Mouse (Mus musculus) midbrain, embryonic 11.5 days (tissue): ENCODE measurements around the gene Gna11. TPM values are rescaled to one million over a fixed set of nuclear protein-coding genes. Genes with fewer than 3 reads are reported as not detected.

ENCODE experiments used
- ATAC-seq: fragments of 200-750 bp; cut with Nextera tagmentation; 2 replicates; pipeline ENCODE4 v1.8.0; 2017; ENCODE audit warnings: moderate TSS enrichment, moderate library complexity; ENCODE audit not compliant: low FRiP score
- DNase-seq: peaks from one replicate; pipeline ENCODE4 v3.0.0; 2015; ENCODE audit warnings: low spot score; ENCODE audit errors: missing footprints
- H3K27ac ChIP-seq: fragments of 300-500 bp; sonication (generic); 2 replicates; pipeline ENCODE4 v1.5.1; 2014; ENCODE audit warnings: low read depth, low read length
- H3K27me3 ChIP-seq: fragments of 300-500 bp; sonication (generic); 2 replicates; pipeline ENCODE4 v1.6.1; 2014; ENCODE audit warnings: mild to moderate bottlenecking, low read length, moderate library complexity, mixed read lengths; ENCODE audit not compliant: control insufficient read depth, insufficient read depth
- H3K36me3 ChIP-seq: fragments of 300-500 bp; sonication (generic); 2 replicates; pipeline ENCODE4 v1.6.1; 2014; ENCODE audit warnings: mild to moderate bottlenecking, low read length, moderate library complexity, mixed read lengths; ENCODE audit not compliant: control insufficient read depth, insufficient read depth
- H3K4me1 ChIP-seq: fragments of 300-500 bp; sonication (generic); 2 replicates; pipeline ENCODE4 v1.6.1; 2014; ENCODE audit warnings: low read length; ENCODE audit not compliant: control insufficient read depth, insufficient read depth
- H3K4me2 ChIP-seq: fragments of 300-500 bp; sonication (generic); 2 replicates; pipeline ENCODE4 v1.6.1; 2014; ENCODE audit warnings: mild to moderate bottlenecking, moderate library complexity
- H3K4me3 ChIP-seq: fragments of 300-500 bp; sonication (generic); 2 replicates; pipeline ENCODE4 v1.5.1; 2014; ENCODE audit warnings: low read depth, low read length
- H3K9ac ChIP-seq: fragments of 300-500 bp; sonication (generic); 2 replicates; pipeline ENCODE4 v1.6.1; 2014; ENCODE audit warnings: low read length
- H3K9me3 ChIP-seq: fragments of 300-500 bp; sonication (generic); 2 replicates; pipeline ENCODE4 v1.6.1; 2016; ENCODE audit warnings: low read length; ENCODE audit not compliant: control insufficient read depth
- WGBS: fragments of 180-500 bp; shearing (Covaris S2); extraction: QIAGEN DNeasy Blood & Tissue Kit; methylation state at CpG from one replicate; pipeline ENCODE4 v1.1.7; 2014; 5-methylcytosine and 5-hydroxymethylcytosine counted together
- polyA plus RNA-seq: library from polyadenylated mRNA; unstranded; fragments of >200 nt; fragmentation: Nextera tagmentation; extraction: Ambion mirVana; gene quantifications from 2 replicates; pipeline ENCODE4 v1.2.1, GENCODE M21; 2014

Gene Gna11
- polyA plus RNA-seq, 1 experiment from 2014 or later, result 59.3 TPM

DNA sequence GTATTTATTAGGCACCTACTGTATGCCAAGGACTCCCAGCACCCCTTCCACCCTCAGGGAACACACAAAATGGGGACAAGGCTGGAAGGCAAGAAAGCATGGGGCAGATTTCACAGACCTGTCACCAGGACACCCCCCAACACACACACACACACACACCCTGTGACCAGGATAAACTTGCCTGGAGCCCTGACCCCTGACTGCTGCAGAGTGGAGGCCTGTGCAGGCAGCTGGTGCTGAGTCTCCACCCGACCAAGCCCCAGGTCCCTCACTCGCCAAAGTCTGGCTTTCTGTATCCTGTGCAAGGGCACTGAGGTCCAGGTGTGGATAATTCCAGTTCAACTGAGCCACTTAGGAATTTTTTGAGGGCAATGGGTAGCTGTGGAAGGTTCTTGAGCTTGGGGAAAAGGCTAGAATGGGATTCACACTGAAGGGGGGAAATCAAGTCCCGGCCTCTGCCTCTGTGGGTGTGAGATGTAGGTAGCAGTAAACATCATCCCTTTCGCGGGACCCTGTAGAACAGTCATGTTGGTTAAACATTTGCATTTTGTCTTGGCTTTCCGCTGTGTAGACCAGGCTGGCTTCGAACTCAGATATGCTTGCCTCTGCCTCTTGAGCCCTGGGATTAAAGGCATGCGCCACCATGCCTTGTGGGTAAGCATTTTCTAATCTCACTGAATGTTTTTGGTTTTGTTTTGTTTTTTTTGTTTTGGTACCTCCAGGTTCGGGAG is 24.7 kb upstream of the Gna11 start:
- peaks cover 54% of the 10 kb centered on the region for H3K27me3 ChIP-seq
- H3K4me2 ChIP-seq, result peak overlapping the region; percentile 55; the same call in 1 of the 2 replicates
- WGBS, result 39% methylated on average over 9 of the region's 9 CpGs
- H3K27ac ChIP-seq, result peak overlapping the region; percentile 67; the same call in 1 of the 2 replicates
- no peak overlapping the region for H3K4me3 ChIP-seq
- peak; percentile 88 for DNase-seq
- no peak overlapping the region for H3K9ac ChIP-seq
- ATAC-seq, result no peak
- peaks cover 50% of the 10 kb centered on the region for H3K4me1 ChIP-seq
- no peaks in the 10 kb centered on the region for H3K9me3 ChIP-seq
- H3K36me3 ChIP-seq, result peaks cover 6% of the 10 kb centered on the region

DNA sequence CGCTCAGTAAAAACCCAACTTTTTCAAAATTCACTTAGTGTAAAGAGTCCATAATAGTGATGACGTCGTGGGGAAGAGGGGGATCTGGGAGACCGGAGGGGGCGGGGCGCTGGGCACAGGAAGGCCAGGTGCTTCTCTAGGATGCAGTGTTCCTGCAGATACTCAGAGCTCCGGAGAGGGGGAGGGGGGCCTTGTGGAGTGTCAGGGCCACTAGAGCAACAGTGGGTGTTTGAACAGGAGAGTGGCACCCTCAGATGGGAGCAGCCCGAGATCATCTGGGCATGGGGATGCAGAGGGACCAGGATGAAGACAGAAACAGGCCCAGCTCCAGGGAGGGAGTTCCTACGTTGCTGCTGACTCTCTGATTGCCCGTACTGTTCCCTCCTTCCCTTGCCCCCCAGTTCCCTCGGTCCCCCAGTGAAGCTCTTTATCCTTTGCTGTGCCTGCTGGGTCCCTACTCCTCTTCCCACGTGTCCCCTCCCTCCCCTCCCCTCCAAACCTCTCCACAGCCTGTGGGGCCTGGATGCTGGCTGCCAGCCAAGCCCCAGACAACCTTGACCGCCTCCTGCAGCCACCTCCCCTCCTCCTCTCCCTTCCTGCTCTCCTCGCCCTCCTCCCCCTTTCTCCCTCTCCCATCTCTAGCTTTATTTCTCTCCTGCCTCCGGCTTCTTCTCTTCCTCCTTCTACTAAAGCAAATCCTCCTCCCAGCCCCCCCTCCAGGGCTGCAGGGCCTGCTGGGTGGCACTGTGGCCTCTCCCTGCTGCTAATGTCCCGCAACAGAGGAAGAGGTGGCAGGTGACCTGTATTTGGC is 23.6 kb upstream of the Gna11 start:
- Histone ChIP-seq H3K27ac (peak overlapping the region; percentile 32; the same call in 1 of the 2 replicates), H3K4me1 (peaks cover 57% of the 10 kb centered on the region), H3K4me3 (no peak overlapping the region), H3K4me2 (no peak overlapping the region), H3K27me3 (peaks cover 43% of the 10 kb centered on the region), H3K9ac (peak overlapping the region; percentile 34; the same call in 1 of the 2 replicates), H3K9me3 (no peaks in the 10 kb centered on the region), H3K36me3 (peaks cover 6% of the 10 kb centered on the region)
- 16% methylated on average over 15 of the region's 16 CpGs for WGBS
- peak; percentile 89 for DNase-seq
- no peak for ATAC-seq

GRCm38 (mm10) chr10:81565257-81566228 is 20.6 kb upstream of the Gna11 start:
- ATAC-seq, result no peak
- 0 out of 2 replicates have a peak overlapping the region, but pooled peaks have one; percentile 3 for H3K4me3 ChIP-seq
- H3K27me3 ChIP-seq, result peaks cover 26% of the 10 kb centered on the region
- DNase-seq, result no peak
- WGBS, result 20% methylated on average over 20 of the region's 20 CpGs
- H3K4me2 ChIP-seq, result no peak overlapping the region
- H3K9me3 ChIP-seq, result no peaks in the 10 kb centered on the region
- H3K9ac ChIP-seq, result no peak overlapping the region
- peaks cover 8% of the 10 kb centered on the region for H3K36me3 ChIP-seq
- peaks cover 62% of the 10 kb centered on the region for H3K4me1 ChIP-seq
- no peak overlapping the region for H3K27ac ChIP-seq

- ATAC-seq (no peak), DNase-seq (peak; percentile 94)
- Histone ChIP-seq H3K9ac (no peak overlapping the region), H3K4me1 (peaks cover 59% of the 10 kb centered on the region), H3K4me3 (no peak overlapping the region), H3K27me3 (peaks cover 23% of the 10 kb centered on the region), H3K27ac (no peak overlapping the region), H3K36me3 (peaks cover 8% of the 10 kb centered on the region), H3K4me2 (no peak overlapping the region), H3K9me3 (no peaks in the 10 kb centered on the region)
- WGBS, result 14% methylated on average over 10 of the region's 10 CpGs
Measured at GRCm38 (mm10) chr10:81564734-81565133, 19.7 kb upstream of the Gna11 start.

- Histone ChIP-seq H3K36me3 (peaks cover 8% of the 10 kb centered on the region), H3K9ac (peak overlapping the region; percentile 36; the same call in 1 of the 2 replicates), H3K4me1 (peaks cover 57% of the 10 kb centered on the region), H3K9me3 (no peaks in the 10 kb centered on the region), H3K4me2 (peak overlapping the region; percentile 38), H3K4me3 (peak overlapping the region; percentile 15), H3K27ac (0 out of 2 replicates have a peak overlapping the region, but pooled peaks have one; percentile 27), H3K27me3 (peaks cover 23% of the 10 kb centered on the region)
- DNase-seq (peak; percentile 95), ATAC-seq (peak; percentile 6; the same call in 1 of the 2 replicates)
- WGBS, result 3% methylated on average over 10 of the region's 10 CpGs
Measured at GRCm38 (mm10) chr10:81564216-81564615, 19.2 kb upstream of the Gna11 start.

GRCm38 (mm10) chr10:81563481-81563880 is 18.5 kb upstream of the Gna11 start:
- Histone ChIP-seq H3K4me1 (peaks cover 54% of the 10 kb centered on the region), H3K4me3 (no peak overlapping the region), H3K27ac (no peak overlapping the region), H3K9ac (no peak overlapping the region), H3K9me3 (no peaks in the 10 kb centered on the region), H3K4me2 (no peak overlapping the region), H3K36me3 (peaks cover 8% of the 10 kb centered on the region), H3K27me3 (peaks cover 21% of the 10 kb centered on the region)
- WGBS, result 48% methylated on average over 6 of the region's 6 CpGs
- no peak for DNase-seq
- no peak for ATAC-seq

- Histone ChIP-seq H3K36me3 (peaks cover 8% of the 10 kb centered on the region), H3K4me2 (no peak overlapping the region), H3K9ac (no peak overlapping the region), H3K27me3 (peaks cover 14% of the 10 kb centered on the region), H3K27ac (no peak overlapping the region), H3K4me1 (peaks cover 51% of the 10 kb centered on the region), H3K9me3 (no peaks in the 10 kb centered on the region), H3K4me3 (no peak overlapping the region)
- 83% methylated on average over 6 of the region's 6 CpGs for WGBS
- DNase-seq (no peak), ATAC-seq (no peak)
Measured at GRCm38 (mm10) chr10:81562411-81562810, 17.4 kb upstream of the Gna11 start.

DNA sequence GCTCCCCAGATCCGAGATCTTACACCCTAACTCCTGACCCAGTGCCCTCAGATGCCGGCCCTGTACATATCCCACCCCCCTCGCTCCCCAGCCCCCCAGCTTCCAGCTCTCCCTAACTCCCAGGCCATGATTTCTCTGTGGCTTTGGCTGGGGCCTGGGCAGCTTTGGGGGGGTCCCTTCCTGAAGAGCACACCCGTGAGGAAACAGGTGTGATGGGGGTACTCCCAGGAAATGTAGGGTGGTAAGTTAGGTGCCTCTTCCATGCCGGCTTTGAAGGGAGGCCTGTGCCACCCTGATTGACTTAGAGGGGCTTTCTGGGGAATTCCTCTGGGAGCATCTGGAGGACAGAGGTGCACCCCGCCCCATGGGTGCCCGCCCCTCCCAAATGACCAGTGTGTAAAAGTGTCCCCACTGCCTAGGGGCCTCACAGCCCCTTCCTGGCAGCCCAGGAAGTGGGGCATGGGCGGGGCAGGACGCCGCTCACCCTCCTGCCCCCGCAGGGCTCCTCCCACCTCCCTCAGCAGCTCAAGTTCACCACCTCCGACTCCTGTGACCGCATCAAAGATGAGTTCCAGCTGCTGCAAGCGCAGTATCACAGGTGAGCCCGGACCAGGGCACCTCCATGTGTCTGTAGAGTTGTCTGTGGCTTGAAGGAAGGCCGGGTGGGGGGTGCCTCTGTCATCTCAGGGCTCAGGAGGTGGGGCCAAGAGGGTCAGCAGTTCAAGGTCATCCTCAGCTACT is 15.9 kb upstream of the Gna11 start:
- peaks cover 8% of the 10 kb centered on the region for H3K27me3 ChIP-seq
- peaks cover 51% of the 10 kb centered on the region for H3K4me1 ChIP-seq
- peak overlapping the region; percentile 97 for H3K4me3 ChIP-seq
- peak; percentile 89 for DNase-seq
- no peak overlapping the region; the same call in 1 of the 2 replicates for H3K27ac ChIP-seq
- H3K9ac ChIP-seq, result peak overlapping the region; percentile 99
- H3K36me3 ChIP-seq, result peaks cover 8% of the 10 kb centered on the region
- ATAC-seq, result no peak
- WGBS, result 28% methylated on average over 14 of the region's 16 CpGs
- no peaks in the 10 kb centered on the region for H3K9me3 ChIP-seq
- H3K4me2 ChIP-seq, result peak overlapping the region; percentile 85
